Mouse (Mus musculus): Measurements from ENCODE around the gene Pank4. TPM values are rescaled to one million over a fixed set of nuclear protein-coding genes. Genes with fewer than 3 reads are reported as not detected.

Gene Pank4
- total and polyA plus RNA-seq, 3 experiments = 22.4 to 34.7 (median 27.6) TPM

GRCm38 (mm10) chr4:154925413-154925812 is 38.5 kb upstream of the Pank4 start:
- no peaks in the 10 kb centered on the region for H3K27me3 ChIP-seq (replicated peaks)
- H3K9ac ChIP-seq (ENCODE audit: insufficient read depth, low read depth) = no peak overlapping the region
- H3K27ac ChIP-seq (ENCODE audit: insufficient read depth, low read depth) = no peak overlapping the region
- peak; percentile 53 for DNase-seq (ENCODE audit: extremely low read depth)
- H3K36me3 ChIP-seq (replicated peaks in 1 of 2; ENCODE audit: control insufficient read depth in 1 of 2, insufficient read depth in 1 of 2, low read length in 1 of 2) = peaks cover 49 to 52% of the 10 kb centered on the region in 2 experiments
- H3K4me2 ChIP-seq (ENCODE audit: insufficient read depth, low read depth, poor library complexity, severe bottlenecking) = no peak overlapping the region
- H3K4me3 ChIP-seq (replicated peaks in 1 of 3; ENCODE audit: low read depth in 2 of 3, low read length in 2 of 3, poor library complexity in 1 of 3) = peak overlapping the region in 1 of 3 experiments; percentile 5
- peaks cover 6% of the 10 kb centered on the region for H3K9me3 ChIP-seq (replicated peaks; ENCODE audit: low read length)
- peaks cover 22 to 52% of the 10 kb centered on the region in 2 experiments for H3K4me1 ChIP-seq (ENCODE audit: control insufficient read depth in 1 of 2, insufficient read depth in 2 of 2)
- peak; percentile 7 for TF ChIP-seq RAD21 (IDR thresholded peaks at IDR 0.05; ENCODE audit: low read depth, low read length)
- no peak for TF ChIP-seq POLR2AphosphoS2 (IDR thresholded peaks at IDR 0.05; ENCODE audit: low read depth, low read length)
- TF ChIP-seq NRF1 (IDR thresholded peaks at IDR 0.05; ENCODE audit: low read depth, low read length) = no peak
- no peak for TF ChIP-seq NELFE (IDR thresholded peaks at IDR 0.05; ENCODE audit: low read depth, low read length)
- TF ChIP-seq CTCF (conservative IDR thresholded peaks at IDR 0.05 in 1 of 2, IDR thresholded peaks at IDR 0.05 in 1 of 2; ENCODE audit: low read depth in 2 of 2, low read length in 2 of 2) = peak; percentile 60 to 74
- in situ Hi-C loops (cut with MboI; ENCODE audit: low pct_ligation_motif_present, low pct_unique_long_range_greater_than_20kb, low sequenced_read_pairs) (loop anchor here (25.0 kb wide), 1 partner anchor 788 kb away; the partner anchor contains the start of genes Trp73 and Wrap73), dilution Hi-C loops (cut with MboI; ENCODE audit: extremely low pct_ligation_motif_present, extremely low pct_unique_long_range_greater_than_20kb, low sequenced_read_pairs) (no loop called here)
- peaks cover 25% of the 10 kb centered on the region for H3K79me2 ChIP-seq (replicated peaks; ENCODE audit: control insufficient read depth, extremely low read depth, insufficient read depth, poor library complexity, severe bottlenecking)

GRCm38 (mm10) chr4:154926969-154927898 is 36.7 kb upstream of the Pank4 start:
- DNase-seq (ENCODE audit: extremely low read depth) = no peak
- in situ Hi-C loops (cut with MboI; ENCODE audit: low pct_ligation_motif_present, low pct_unique_long_range_greater_than_20kb, low sequenced_read_pairs) = loop anchor here (25.0 kb wide), 1 partner anchor 790 kb away; the partner anchor contains the start of genes Trp73 and Wrap73
- peaks cover 22 to 47% of the 10 kb centered on the region in 2 experiments for H3K4me1 ChIP-seq (ENCODE audit: control insufficient read depth in 1 of 2, insufficient read depth in 2 of 2)
- H3K27me3 ChIP-seq (replicated peaks) = no peaks in the 10 kb centered on the region
- peak overlapping the region; percentile 91 for H3K9ac ChIP-seq (ENCODE audit: insufficient read depth, low read depth)
- H3K4me2 ChIP-seq (ENCODE audit: insufficient read depth, low read depth, poor library complexity, severe bottlenecking) = peak overlapping the region; percentile 93
- peaks cover 25% of the 10 kb centered on the region for H3K79me2 ChIP-seq (replicated peaks; ENCODE audit: control insufficient read depth, extremely low read depth, insufficient read depth, poor library complexity, severe bottlenecking)
- dilution Hi-C loops (cut with MboI; ENCODE audit: extremely low pct_ligation_motif_present, extremely low pct_unique_long_range_greater_than_20kb, low sequenced_read_pairs) = no loop called here
- H3K27ac ChIP-seq (ENCODE audit: insufficient read depth, low read depth) = peak overlapping the region; percentile 83
- peak overlapping the region; percentile 58 to 74 (median 67) for H3K4me3 ChIP-seq (replicated peaks in 1 of 3; ENCODE audit: low read depth in 2 of 3, low read length in 2 of 3, poor library complexity in 1 of 3)
- H3K9me3 ChIP-seq (replicated peaks; ENCODE audit: low read length) = peaks cover 6% of the 10 kb centered on the region
- H3K36me3 ChIP-seq (replicated peaks in 1 of 2; ENCODE audit: control insufficient read depth in 1 of 2, insufficient read depth in 1 of 2, low read length in 1 of 2) = peaks cover 37 to 42% of the 10 kb centered on the region in 2 experiments
- TF ChIP-seq MAZ (IDR thresholded peaks at IDR 0.05; ENCODE audit: low read depth, low read length) = no peak; the same call in 1 of the 2 replicates
- TF ChIP-seq ZKSCAN1 (IDR thresholded peaks at IDR 0.05; ENCODE audit: borderline replicate concordance, low read depth, low read length) = no peak
- TF ChIP-seq UBTF (IDR thresholded peaks at IDR 0.05; ENCODE audit: low read depth, low read length) = peak; percentile 20; the same call in 1 of the 2 replicates
- TF ChIP-seq TBP (conservative IDR thresholded peaks at IDR 0.05; ENCODE audit: low read depth, low read length) = 0 out of 2 replicates have a peak, but pooled peaks have one; percentile 12
- no peak for TF ChIP-seq RAD21 (IDR thresholded peaks at IDR 0.05; ENCODE audit: low read depth, low read length)
- TF ChIP-seq JUND (conservative IDR thresholded peaks at IDR 0.05; ENCODE audit: low read depth, low read length) = no peak
- no peak; the same call in 1 of the 2 replicates for TF ChIP-seq MXI1 (IDR thresholded peaks at IDR 0.05; ENCODE audit: low read depth, low read length)
- TF ChIP-seq ZMIZ1 (IDR thresholded peaks at IDR 0.05; ENCODE audit: low read depth, low read length) = no peak
- TF ChIP-seq BHLHE40 (IDR thresholded peaks at IDR 0.05; ENCODE audit: low read depth, low read length) = 0 out of 2 replicates have a peak, but pooled peaks have one; percentile 23
- TF ChIP-seq SIN3A (IDR thresholded peaks at IDR 0.05; ENCODE audit: low read length) = peak; percentile 61
- TF ChIP-seq POLR2A (IDR thresholded peaks at IDR 0.05; ENCODE audit: low read depth, low read length) = no peak; the same call in 1 of the 2 replicates
- no peak for TF ChIP-seq E2F4 (IDR thresholded peaks at IDR 0.05; ENCODE audit: insufficient replicate concordance, low read depth, low read length)
- no peak for TF ChIP-seq SMC3 (IDR thresholded peaks at IDR 0.05; ENCODE audit: low read depth, low read length)
- no peak for TF ChIP-seq USF1 (IDR thresholded peaks at IDR 0.05; ENCODE audit: low read depth, low read length)
- no peak for TF ChIP-seq ELF1 (IDR thresholded peaks at IDR 0.05; ENCODE audit: low read depth, low read length)
- TF ChIP-seq ZNF384 (IDR thresholded peaks at IDR 0.05; ENCODE audit: low read depth, low read length) = no peak
- no peak for TF ChIP-seq JUN (IDR thresholded peaks at IDR 0.05; ENCODE audit: insufficient read depth, low read depth, low read length)
- no peak for TF ChIP-seq CTCF (conservative IDR thresholded peaks at IDR 0.05 in 1 of 2, IDR thresholded peaks at IDR 0.05 in 1 of 2; ENCODE audit: low read depth in 2 of 2, low read length in 2 of 2)
- no peak for TF ChIP-seq NELFE (IDR thresholded peaks at IDR 0.05; ENCODE audit: low read depth, low read length)
- no peak for TF ChIP-seq KAT2A (IDR thresholded peaks at IDR 0.05; ENCODE audit: insufficient replicate concordance, low read length)
- TF ChIP-seq MAFK (IDR thresholded peaks at IDR 0.05; ENCODE audit: insufficient replicate concordance, low read length) = no peak
- no peak for TF ChIP-seq ZC3H11A (IDR thresholded peaks at IDR 0.05; ENCODE audit: low read depth, low read length)
- TF ChIP-seq GABPA (IDR thresholded peaks at IDR 0.05; ENCODE audit: insufficient replicate concordance, low read depth, low read length) = no peak
- no peak for TF ChIP-seq MEF2A (IDR thresholded peaks at IDR 0.05; ENCODE audit: borderline replicate concordance, low read depth, low read length)
- TF ChIP-seq RCOR1 (conservative IDR thresholded peaks at IDR 0.05; ENCODE audit: low read depth, low read length) = no peak
- peak; percentile 34; the same call in 1 of the 2 replicates for TF ChIP-seq MAX (IDR thresholded peaks at IDR 0.05; ENCODE audit: low read length)
- no peak for TF ChIP-seq ETS1 (conservative IDR thresholded peaks at IDR 0.05; ENCODE audit: low read depth, low read length)
